Mouse (Mus musculus) intestine, embryonic 14.5 days (tissue): ENCODE measurements at regions not wholly inside any gene's neighbourhood (a gene's known extent, or its start where the extent isn't known, plus 50 kb on each side); places are given as distances from the start of the nearest gene placed in this dataset.

Source experiments
- ATAC-seq: fragments of 200-750 bp; cut with Nextera tagmentation; replicated peaks from 2 replicates; pipeline ENCODE4 v1.8.0; 2017; ENCODE audit warnings: low read depth, moderate number of reproducible peaks, moderate TSS enrichment, moderate library complexity; ENCODE audit not compliant: low FRiP score, low TSS enrichment
- DNase-seq: peaks from one replicate; pipeline ENCODE4 v3.0.0-alpha.2; 2018; ENCODE audit warnings: low spot score
- H3K27ac ChIP-seq: fragments of 300-500 bp; sonication (generic); 2 replicates; pipeline ENCODE4 v1.5.1; 2014; ENCODE audit warnings: low read depth, mild to moderate bottlenecking, control low read depth
- H3K27me3 ChIP-seq: fragments of 300-500 bp; sonication (generic); replicated peaks from 2 replicates; pipeline ENCODE4 v1.6.1; 2014; ENCODE audit warnings: low read length, control low read depth; ENCODE audit not compliant: control insufficient read depth, insufficient read depth
- H3K36me3 ChIP-seq: fragments of 300-500 bp; sonication (generic); 2 replicates; pipeline ENCODE4 v1.6.1; 2014; ENCODE audit warnings: low read length, control low read depth; ENCODE audit not compliant: control insufficient read depth, insufficient read depth
- H3K4me1 ChIP-seq: fragments of 300-500 bp; sonication (generic); replicated peaks from 2 replicates; pipeline ENCODE4 v1.6.1; 2014; ENCODE audit warnings: low read length, control low read depth, mixed read lengths; ENCODE audit not compliant: control insufficient read depth, insufficient read depth
- H3K4me2 ChIP-seq: fragments of 300-500 bp; sonication (generic); 2 replicates; pipeline ENCODE4 v1.6.1; 2014; ENCODE audit warnings: low read length
- H3K4me3 ChIP-seq: fragments of 300-500 bp; sonication (generic); 2 replicates; pipeline ENCODE4 v1.5.1; 2014; ENCODE audit warnings: low read depth, low read length, control low read depth, mixed read lengths
- H3K9ac ChIP-seq: fragments of 300-500 bp; sonication (generic); 2 replicates; pipeline ENCODE4 v1.6.1; 2014; ENCODE audit warnings: mild to moderate bottlenecking, low read length
- H3K9me3 ChIP-seq: fragments of 300-500 bp; sonication (generic); 2 replicates; pipeline ENCODE4 v1.6.1; 2016; ENCODE audit warnings: low read length, control low read depth; ENCODE audit not compliant: control insufficient read depth
- WGBS: fragments of 180-500 bp; shearing (Covaris S2); extraction: QIAGEN DNeasy Blood & Tissue Kit; methylation state at CpG from one replicate; pipeline ENCODE4 v1.1.7; 2014; 5-methylcytosine and 5-hydroxymethylcytosine counted together

DNA sequence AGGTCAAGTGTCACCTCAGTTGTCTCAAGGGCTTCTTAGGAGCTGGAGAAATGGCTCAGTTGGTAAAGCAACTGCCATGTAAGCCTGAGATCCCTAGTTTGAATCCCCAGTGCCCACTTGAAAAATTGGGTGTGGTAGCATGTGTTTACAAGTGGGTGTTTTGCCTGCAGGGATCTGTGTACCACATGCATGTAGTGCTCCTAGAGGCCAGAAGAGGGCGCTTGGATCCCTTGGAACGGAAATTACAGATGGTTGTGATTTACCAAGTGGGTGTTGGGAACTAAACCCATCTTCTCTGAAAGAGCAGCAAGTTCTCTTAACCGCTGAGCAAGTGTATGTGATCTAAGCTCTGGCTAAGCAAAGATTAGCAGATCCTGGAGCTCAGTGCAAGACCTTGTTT is 63.6 kb upstream of the Tut7 start:
- H3K27ac ChIP-seq, result no peak overlapping the region
- 61% methylated on average over 3 of the region's 3 CpGs for WGBS
- H3K27me3 ChIP-seq, result no peaks in the 10 kb centered on the region
- ATAC-seq, result no peak
- H3K4me1 ChIP-seq, result no peaks in the 10 kb centered on the region
- H3K36me3 ChIP-seq, result no peaks in the 10 kb centered on the region
- no peaks in the 10 kb centered on the region; the same call in 1 of the 2 replicates for H3K9me3 ChIP-seq
- H3K9ac ChIP-seq, result no peak overlapping the region
- DNase-seq, result no peak
- no peak overlapping the region for H3K4me3 ChIP-seq
- H3K4me2 ChIP-seq, result no peak overlapping the region

DNA sequence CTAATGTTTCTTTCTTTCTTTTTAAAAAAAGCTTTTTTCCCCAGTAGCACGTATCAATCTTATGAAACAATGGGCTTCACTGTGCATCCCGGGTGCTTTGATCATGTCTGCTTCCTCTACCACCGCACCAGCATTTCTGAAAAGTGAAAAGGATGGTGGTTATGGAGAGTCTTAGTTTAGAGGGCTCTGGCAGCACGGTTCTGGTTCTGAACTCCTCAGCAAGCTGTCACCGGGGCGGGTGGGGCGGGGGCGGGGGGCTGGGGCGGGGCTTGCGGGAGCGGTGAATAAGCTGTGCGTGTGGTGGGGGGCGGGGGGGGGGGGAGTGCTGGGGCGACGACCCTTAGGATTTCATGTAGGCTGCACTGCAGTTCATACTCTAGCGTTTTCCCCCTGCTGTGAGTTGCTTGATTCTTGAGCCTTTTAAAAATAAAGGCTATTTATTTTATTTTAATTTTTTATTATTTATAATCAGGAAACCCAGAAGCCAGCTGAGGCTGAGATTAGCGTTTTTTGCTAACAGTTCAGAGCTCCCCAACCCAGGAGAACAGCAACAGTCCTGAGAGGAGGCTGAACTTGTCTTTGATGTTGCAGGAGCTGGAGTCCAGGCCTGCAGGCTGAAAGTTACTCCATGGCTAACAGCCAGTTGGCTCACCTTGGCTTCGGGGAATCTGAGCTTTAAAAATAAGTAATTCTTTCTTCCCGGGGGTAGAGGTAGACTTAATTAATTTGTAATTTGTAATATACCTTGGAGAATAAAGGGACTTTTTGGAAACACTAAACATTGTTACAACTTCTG is 59.2 kb upstream of the Tut7 start:
- ATAC-seq, result 0 out of 2 replicates have a peak, but pooled peaks have one; percentile 23
- no peaks in the 10 kb centered on the region for H3K4me1 ChIP-seq
- no peaks in the 10 kb centered on the region for H3K36me3 ChIP-seq
- peak overlapping the region; percentile 31 for H3K4me2 ChIP-seq
- H3K9ac ChIP-seq, result no peak overlapping the region
- no peak for DNase-seq
- peak overlapping the region; percentile 6; the same call in 1 of the 2 replicates for H3K27ac ChIP-seq
- no peaks in the 10 kb centered on the region for H3K27me3 ChIP-seq
- H3K4me3 ChIP-seq, result no peak overlapping the region
- WGBS, result 32% methylated on average over 13 of the region's 19 CpGs
- no peaks in the 10 kb centered on the region; the same call in 1 of the 2 replicates for H3K9me3 ChIP-seq

DNA sequence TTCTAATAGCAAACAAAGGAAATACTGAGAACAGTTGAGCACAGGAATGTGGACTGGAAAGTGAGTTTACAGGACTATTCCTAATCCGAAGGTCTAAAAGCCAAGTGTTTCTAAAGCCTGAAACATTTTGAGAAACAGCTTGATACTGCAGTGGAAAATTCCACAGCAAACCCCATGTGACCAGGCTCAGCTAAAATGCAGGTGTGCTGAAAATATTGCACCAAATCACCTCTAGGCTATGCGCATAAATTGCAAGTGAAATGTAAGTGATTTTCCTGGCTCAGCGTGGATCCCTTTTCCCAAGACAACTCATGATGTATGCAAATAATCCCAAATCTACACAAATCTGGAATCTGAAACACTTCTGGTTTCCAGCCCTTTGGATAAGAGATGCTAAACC is 57.1 kb upstream of the Tut7 start:
- H3K9me3 ChIP-seq, result no peaks in the 10 kb centered on the region
- ATAC-seq, result no peak

GRCm38 (mm10) chr13:59875637-59876036 is 52.7 kb upstream of the Tut7 start:
- no peak for DNase-seq
- no peaks in the 10 kb centered on the region for H3K9me3 ChIP-seq
- no peak overlapping the region for H3K9ac ChIP-seq
- no peak for ATAC-seq
- peaks cover 12% of the 10 kb centered on the region for H3K4me1 ChIP-seq
- no peaks in the 10 kb centered on the region for H3K27me3 ChIP-seq
- H3K4me2 ChIP-seq, result no peak overlapping the region
- no peak overlapping the region for H3K4me3 ChIP-seq
- 21% methylated on average over 2 of the region's 2 CpGs for WGBS
- no peaks in the 10 kb centered on the region for H3K36me3 ChIP-seq
- 0 out of 2 replicates have a peak overlapping the region, but pooled peaks have one; percentile 5 for H3K27ac ChIP-seq

More for the DNA sequence above, 57.1 kb upstream of the Tut7 start:
- Histone ChIP-seq H3K27me3 (no peaks in the 10 kb centered on the region), H3K9ac (no peak overlapping the region), H3K4me3 (no peak overlapping the region), H3K4me2 (no peak overlapping the region), H3K36me3 (no peaks in the 10 kb centered on the region), H3K27ac (no peak overlapping the region), H3K4me1 (no peaks in the 10 kb centered on the region; the same call in 1 of the 2 replicates)
- no peak for DNase-seq
- 77% methylated on average over 3 of the region's 3 CpGs for WGBS

GRCm38 (mm10) chr13:59874137-59874931 is 51.4 kb upstream of the Tut7 start:
- Histone ChIP-seq H3K4me3 (no peak overlapping the region), H3K4me1 (peaks cover 12% of the 10 kb centered on the region), H3K36me3 (no peaks in the 10 kb centered on the region), H3K9me3 (no peaks in the 10 kb centered on the region), H3K27ac (0 out of 2 replicates have a peak overlapping the region, but pooled peaks have one; percentile 16), H3K27me3 (no peaks in the 10 kb centered on the region), H3K4me2 (no peak overlapping the region), H3K9ac (no peak overlapping the region)
- 55% methylated on average over 7 of the region's 7 CpGs for WGBS
- no peak for ATAC-seq
- no peak for DNase-seq
